Mouse (Mus musculus) fat pad, adult 2 months (tissue): ENCODE results near the gene Dclk3.

Experiments used
- DNase-seq: peaks from one replicate; pipeline ENCODE4 v3.0.0-alpha.2; 2011; ENCODE audit warnings: low read depth, low spot score; ENCODE audit errors: extremely low read depth

Gene Dclk3

DNA sequence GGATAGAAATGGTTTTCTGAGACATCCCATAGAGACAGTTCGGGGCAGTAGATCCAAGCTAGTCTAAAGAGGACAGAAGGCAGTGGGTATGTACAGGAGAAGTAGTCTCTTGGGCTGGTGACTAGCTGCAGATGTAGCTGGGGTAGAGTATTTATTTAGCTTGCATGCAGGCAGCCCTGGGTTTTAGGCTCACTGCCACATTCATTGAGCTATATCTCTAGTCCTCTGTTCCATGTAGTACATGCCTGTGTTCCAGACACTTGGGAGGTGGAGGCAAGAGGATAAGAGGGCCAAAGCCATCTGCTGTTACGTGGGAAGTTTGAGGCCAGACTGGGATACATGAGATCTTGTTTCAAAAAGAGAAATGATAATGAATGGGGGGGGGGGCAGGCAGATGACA, 3.5 kb upstream of the Dclk3 start:
- DNase-seq: no peak

- DNase-seq: no peak
These were observed 938 bp downstream of the Dclk3 start for GRCm38 (mm10) chr9:111439836-111440201.

DNA sequence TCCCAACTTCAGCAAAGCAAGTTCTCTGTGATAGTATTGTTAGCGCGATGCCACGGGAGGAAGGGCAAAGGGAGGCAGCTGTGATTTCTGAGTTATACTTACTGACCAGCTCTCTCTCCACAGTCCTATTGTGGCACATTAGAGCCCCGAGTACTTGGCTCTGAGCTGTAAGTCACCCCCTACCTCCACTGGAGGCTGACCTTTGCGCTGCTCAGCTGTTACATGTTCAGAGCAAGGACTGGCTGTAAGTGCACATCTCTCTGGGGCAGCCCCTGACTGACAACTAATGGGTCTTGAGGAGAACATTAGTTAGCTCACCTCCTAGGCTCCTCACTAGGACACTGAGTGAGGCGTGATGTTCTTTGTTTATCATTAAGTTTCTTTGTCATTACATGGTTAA, 1.6 kb downstream of the Dclk3 start:
- no peak for DNase-seq

DNA sequence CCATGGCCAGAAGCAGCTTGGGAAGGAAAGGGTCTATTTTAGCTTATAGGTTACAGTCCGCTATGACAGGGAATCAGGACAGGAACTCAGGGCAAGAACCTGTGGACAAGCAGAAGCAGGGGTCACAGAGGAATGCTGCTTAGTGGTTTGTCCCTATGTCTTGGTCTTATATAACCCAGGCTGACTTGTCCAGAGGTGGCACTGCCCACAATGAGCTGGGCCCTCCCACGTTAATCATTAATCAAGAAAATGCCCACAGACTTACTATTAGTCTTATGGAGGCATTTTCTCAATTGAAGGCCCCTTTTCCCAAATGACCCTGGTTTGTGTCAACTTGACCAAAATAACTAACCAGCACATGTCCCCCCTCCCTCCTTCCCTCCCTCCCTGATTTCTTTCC, 2.3 kb downstream of the Dclk3 start:
- DNase-seq: no peak

DNA sequence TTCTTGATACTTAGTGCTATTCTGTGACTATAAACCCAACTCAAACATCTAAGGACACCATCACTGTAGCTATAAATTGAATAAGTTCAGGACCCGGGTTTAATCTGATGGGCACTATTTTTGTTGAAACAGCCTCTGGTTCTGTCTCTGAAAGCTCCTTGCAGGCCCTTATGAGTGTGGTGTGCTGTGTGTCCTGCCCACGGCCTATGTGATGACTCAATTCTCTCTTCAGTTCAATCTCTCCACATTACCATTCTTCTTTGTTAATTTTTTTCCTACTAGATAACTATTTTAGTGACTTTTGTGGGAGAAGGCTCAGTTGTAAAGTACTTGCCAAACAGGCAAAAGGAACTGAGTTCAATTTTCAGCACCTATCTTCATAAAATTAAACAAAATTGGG, 7.3 kb downstream of the Dclk3 start:
- DNase-seq: no peak

GRCm38 (mm10) chr9:111448976-111449375, 10.1 kb downstream of the Dclk3 start:
- DNase-seq: no peak

DNA sequence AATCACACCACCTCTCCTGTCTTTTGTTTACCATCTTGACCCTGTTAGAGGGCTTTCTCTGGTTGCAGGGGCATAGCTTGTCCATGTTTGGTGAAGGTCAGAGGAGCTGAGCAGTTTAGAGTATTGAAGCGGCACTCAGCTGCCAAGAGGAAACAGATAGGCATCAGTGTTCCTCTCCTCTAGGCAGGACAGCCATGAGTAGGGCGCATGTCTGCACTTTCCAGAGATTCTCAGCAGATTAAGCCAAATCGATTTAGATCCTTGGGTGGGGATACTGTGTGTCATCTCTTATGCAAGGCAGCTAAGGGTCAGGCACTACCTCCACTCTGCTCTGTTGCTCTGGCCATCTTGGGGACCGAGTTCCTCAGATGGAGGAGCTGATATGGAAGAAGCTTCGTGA, 11.0 kb downstream of the Dclk3 start:
- DNase-seq: no peak

DNA sequence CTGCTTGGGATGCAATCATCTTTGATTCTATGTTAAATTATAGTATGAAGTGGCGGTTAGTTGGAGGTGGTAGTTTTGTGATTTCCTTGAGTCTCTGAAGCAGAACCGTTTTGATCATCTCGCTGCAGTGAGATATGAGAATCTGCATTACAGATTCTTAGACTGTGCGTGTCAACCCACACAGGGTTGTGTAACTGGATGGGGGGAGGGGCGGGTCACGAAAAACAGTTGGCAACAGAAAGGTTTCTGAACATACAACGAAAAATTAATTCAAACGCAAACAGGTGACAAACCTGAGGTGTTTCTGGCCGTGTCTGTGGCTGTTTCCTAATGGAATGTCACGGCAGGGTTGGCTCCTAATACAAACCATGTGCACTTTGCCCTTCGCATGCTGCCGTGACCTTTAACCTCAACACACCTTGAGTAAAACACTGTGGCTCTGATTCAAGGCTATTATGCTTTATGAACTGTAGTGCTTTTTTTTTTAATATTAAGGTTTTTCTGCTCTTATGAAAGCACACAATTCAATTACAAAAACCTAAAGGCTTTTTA, 12.0 kb downstream of the Dclk3 start:
- no peak for DNase-seq

GRCm38 (mm10) chr9:111453895-111454294, 15.0 kb downstream of the Dclk3 start:
- DNase-seq: no peak

GRCm38 (mm10) chr9:111457176-111457935, 18.5 kb downstream of the Dclk3 start:
- no peak for DNase-seq

GRCm38 (mm10) chr9:111457936-111458310, 19.0 kb downstream of the Dclk3 start:
- DNase-seq: no peak

DNA sequence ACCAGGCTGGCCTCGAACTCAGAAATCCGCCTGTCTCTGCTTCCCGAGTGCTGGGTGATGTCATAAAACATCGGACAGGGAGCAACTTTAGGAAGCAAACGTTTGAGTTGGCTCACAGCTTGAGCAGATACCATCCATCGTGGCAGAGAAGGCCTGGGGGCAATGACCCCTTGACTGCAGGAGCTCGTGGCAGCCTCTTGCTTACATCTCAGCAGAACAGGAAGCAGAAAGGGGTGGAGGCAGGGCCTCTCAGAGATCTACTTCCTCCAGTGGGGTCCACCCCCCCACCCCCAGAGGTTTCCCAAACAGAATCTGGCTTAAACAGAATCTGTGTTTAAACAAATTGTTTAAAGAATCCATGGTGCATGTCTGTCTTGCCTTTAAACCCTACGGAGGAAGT, 20.6 kb downstream of the Dclk3 start:
- DNase-seq: no peak

GRCm38 (mm10) chr9:111460201-111460814, 21.4 kb downstream of the Dclk3 start:
- DNase-seq: no peak

DNA sequence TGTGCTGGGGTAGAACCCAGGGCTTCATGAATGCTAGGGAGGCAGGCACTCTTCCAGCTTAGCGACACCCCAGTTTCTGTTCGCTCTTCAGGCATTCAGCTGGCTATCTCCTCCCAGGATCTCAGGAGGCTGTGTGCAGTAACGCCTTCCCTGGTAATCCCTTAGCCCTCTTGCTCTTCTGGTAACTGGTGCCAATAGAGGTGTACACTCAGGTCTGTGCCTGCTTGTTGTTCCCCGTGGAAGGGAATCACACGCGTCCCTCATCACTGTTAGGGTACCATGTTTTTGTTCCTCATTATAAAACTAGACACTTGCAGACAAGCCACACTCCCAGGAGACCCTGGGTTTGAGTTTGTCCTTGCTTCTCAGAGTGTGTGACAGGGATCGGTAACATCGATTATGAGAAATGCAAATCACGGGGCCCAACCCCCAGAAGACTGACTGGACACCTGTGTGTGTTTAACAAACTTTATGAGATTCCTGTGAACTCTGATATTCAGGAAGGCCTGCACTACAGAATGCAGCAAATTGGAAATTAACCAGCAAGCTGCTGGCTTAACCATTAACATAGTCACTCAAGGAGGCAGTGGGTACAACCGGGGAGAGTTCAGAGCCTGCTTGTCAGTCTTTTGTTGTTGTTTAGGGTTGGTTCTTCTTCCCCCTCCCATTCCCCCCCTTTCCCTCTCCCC, 22.7 kb downstream of the Dclk3 start:
- no peak for DNase-seq

DNA sequence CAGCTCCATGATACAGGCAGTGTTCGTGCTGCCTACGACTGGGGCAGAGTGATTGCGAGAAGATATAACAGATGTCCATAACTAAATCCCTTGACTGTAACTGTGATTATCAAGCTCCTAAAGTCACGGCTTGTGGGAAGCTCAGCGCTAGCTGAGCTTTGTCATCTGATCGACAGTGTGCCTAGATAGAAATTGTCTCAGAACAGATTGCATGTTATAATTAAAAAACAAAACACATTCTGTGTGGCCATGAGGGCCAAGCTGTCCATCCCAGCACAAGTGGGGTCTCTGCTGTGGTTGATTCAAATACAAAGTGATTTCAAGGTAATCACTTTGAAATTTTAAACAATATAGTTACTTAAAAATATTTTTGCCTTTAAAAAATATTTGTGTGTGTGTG, 26.8 kb downstream of the Dclk3 start:
- DNase-seq: no peak

DNA sequence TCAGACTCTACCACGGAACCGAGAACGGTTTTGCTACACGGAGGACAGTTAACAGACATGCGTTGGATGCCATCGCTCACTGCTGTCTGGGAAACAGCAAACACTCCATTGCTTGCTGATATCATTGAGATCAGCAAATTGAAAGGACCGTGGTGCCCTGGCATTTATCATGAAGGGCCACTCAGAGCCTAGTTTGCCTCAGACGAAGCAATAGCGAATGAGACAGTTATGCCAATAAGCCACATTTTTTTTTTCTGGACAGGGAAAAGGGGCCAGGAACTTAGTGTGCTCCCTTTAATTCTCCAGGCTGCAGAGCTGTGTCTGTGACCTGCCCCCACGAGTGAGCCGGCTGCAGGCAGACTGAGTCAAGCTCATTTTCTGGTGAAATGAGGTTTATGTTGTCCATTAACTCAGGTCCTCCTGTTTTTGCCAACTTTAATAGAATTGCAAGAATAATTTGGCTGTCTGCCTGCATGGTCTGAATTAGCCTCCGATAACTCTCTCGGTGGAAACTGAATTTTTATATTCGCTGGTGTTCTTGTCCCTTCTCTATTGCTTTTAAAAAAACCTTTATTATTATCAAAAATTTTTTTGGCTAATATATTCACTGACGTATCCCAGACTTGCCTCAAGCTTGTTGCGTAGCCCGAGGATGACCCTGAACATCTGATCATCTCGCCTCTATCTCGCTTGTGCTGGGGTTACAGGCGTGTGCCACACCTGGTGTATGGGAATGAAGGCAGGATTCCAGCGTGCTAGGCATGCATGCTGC, 35.0 kb downstream of the Dclk3 start:
- DNase-seq: no peak

DNA sequence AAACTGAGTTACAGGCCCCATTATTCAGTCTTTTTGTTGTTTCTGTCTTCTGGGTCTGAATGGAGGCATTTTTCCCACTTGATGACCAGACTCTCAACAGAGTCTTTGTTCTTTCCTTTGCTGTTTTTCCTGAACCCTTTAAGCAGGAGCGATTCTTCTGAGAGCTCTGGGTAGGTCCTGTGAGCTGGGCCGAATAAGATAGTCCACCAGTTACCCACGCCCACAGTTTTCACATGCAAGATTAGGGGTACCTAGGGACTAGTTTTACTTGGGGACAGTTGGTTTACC, 35.5 kb downstream of the Dclk3 start:
- no peak for DNase-seq

DNA sequence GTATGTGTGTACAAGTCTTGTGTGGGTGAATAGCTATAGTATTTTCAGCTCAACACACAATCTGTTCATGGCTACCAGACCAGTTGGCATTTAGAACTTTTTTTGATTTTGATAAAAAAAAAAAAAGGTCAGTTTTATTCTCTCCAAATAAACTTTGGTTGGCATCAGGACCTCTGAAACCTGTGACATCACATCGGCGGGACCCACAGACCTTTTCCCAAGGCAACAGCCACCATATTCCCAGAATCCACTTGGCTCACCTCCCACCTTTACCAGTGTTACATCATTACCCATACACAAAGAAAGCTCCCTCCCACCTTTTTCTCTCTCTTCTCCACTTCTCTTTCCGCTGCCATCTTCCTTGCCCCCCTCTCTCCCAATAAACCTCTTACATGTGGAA, 36.4 kb downstream of the Dclk3 start:
- no peak for DNase-seq

GRCm38 (mm10) chr9:111475973-111476372, 37.1 kb downstream of the Dclk3 start:
- DNase-seq: no peak

- DNase-seq: no peak
These were observed 37.7 kb downstream of the Dclk3 start for GRCm38 (mm10) chr9:111476479-111477016.

DNA sequence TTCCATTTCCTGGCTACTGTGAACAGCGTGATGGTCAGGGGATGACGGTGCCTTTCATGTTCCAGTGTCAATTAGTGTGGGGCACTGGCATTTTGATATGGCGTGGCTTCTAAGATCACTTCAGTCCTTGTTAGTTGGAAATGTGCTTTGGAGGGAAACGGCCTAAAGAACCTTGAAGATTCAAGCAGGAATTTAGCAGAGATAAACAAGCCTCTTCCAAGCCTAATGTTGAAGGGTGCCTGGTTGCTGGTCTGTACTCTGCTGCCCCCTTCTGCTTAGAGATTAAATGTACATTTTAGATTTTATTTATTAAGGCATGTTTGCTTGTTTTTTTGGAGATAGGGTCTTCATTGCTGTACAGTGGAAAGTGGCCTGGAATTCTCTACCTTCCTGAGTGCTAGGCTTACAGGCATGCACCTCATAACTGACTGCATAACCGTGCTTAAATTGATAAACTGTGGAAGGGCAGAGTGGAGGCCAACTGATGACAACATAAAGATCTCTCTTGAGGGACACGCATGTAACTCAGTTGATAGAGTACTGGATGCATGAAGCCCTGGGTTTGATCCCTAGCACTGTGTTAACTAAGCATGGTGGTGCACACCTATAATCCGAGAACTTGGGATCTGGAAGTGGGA, 40.1 kb downstream of the Dclk3 start:
- DNase-seq: no peak
